Mouse (Mus musculus) heart, postnatal 0 days (tissue): ENCODE measurements at regions not wholly inside any gene's neighbourhood (a gene's known extent, or its start where the extent isn't known, plus 50 kb on each side); places are given as distances from the start of the nearest gene placed in this dataset.

ENCODE experiments used
- CTCF ChIP-seq: IDR thresholded peaks from 2 replicates; pipeline ENCODE4 v1.5.1; 2016; ENCODE audit warnings: antibody characterized with exemption, control low read depth, low read depth
- EP300 ChIP-seq: IDR thresholded peaks from 2 replicates; pipeline ENCODE4 v1.6.1; 2016; ENCODE audit warnings: antibody characterized with exemption, low read depth

DNA sequence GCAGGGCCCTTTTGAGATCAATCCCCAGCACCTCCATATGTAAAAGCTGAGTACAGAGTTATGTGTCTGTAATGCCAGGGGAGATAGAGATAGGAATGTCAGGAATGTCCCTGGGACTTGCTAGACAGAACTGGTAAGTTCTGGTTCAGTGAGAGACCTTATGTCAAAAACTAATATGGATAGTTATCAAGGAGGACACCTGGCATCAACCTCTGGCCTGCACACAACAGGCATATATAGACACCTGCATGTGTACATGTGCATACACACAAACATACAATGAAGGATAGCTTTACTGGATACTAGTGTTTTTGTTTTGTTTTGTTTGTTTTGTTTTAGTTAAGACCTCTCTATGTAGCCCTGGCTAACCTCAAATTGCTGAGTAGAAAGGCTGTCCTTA lies 254.1 kb downstream of the Ccdc91 start:
- TF ChIP-seq CTCF = no peak
- TF ChIP-seq EP300 = no peak
